Mouse (Mus musculus): ENCODE measurements around the gene C87436.
"Not testable (repeated sequence)": the region's sequence is repeated elsewhere in the genome, so short reads cannot be mapped to it uniquely, and the experiment has no call there.

The C87436 gene

DNA sequence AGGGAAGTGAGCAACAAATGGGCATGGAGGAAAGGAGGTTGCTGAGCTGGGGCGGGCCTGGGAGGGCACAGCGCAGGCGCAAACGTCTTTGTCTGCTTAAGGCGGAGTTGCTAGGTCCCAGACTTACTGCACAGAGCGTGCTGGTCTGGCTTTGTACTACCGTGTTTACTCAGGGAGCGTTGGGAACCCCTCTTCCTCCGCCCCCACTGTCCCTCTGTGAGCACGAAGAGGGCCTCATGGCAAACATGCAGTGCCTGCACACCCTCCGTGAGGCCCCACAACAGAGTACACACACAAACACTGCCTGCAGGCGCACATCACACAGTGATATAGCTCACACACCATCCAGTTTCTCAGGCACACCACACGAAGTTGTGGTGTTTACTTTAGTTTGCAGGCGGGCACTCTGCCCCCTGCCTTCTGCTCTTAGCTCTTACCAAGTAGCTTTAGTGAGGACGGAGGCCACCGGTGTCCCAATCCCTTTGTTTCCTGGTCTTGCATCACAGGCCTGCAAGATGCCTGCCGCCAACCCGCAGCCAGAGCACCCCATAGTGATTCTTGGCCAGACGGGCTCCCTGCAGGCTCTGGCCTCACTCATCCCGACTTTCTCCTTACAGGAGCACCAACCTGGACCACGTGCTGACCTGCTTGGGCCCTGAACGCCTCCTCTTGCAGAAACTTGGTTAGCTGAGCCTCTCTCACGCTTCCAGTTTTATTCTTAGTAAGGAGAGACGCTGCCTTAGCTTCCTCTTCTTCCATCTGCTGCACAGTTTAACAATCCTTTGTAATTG is 49.4 kb downstream of the C87436 start:
- DNase-seq, result peak; percentile 89

DNA sequence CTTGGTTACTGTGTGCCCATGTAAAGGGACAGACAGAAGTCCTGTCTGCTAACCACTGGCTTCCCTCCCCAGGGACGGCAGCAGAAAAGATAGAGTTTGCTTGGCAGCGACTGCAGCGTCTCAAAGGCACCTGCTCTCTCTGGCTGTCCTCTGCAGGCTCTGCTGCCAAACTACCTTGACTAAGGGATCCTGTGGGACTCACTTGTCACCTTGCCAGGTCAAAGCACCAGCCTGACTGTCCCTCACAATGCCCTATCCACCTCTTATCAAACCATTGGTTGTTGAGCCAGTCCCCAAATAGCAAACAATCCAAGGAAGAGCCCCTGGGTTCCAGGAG is 49.9 kb downstream of the C87436 start:
- DNase-seq, result no peak

DNA sequence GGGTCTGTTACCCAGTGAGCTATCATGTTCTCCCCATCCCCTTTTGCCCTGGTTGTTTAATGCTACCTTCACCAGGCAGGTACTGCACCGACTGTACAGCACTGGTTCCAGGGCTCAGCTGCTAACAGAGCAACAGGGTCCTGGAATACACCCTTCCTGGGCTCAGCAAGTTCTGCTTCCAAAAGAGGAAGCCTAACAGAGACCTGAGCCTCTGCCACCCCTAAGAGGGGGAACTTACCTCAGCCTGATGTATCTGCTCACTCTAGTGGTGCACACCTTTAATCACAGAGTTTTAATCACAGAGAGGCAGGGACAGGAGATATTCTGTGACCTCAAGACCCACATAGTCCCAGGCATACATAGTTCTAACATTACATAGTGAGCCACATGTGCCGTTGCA is 51.8 kb downstream of the C87436 start:
- DNase-seq, result no peak

DNA sequence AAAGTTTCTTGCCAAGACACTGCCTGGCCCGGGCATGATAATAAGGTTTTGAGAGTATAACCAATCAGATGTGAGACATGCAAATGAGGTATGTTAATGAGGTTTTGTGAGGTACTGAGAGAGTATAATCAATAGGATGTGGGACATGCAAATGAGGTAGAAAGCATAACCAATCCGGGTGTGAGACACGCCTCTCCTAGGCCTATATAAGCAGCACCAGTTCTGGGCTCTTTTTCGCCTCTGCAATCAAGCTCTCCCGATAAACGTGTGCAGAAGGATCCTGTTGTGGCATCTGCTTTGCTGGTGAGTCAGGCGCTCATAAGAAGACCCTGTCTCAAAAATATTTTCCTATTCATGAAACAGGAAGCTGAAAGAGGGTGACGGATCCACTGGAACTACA is 52.2 kb downstream of the C87436 start:
- DNase-seq, result not testable (repeated sequence)

DNA sequence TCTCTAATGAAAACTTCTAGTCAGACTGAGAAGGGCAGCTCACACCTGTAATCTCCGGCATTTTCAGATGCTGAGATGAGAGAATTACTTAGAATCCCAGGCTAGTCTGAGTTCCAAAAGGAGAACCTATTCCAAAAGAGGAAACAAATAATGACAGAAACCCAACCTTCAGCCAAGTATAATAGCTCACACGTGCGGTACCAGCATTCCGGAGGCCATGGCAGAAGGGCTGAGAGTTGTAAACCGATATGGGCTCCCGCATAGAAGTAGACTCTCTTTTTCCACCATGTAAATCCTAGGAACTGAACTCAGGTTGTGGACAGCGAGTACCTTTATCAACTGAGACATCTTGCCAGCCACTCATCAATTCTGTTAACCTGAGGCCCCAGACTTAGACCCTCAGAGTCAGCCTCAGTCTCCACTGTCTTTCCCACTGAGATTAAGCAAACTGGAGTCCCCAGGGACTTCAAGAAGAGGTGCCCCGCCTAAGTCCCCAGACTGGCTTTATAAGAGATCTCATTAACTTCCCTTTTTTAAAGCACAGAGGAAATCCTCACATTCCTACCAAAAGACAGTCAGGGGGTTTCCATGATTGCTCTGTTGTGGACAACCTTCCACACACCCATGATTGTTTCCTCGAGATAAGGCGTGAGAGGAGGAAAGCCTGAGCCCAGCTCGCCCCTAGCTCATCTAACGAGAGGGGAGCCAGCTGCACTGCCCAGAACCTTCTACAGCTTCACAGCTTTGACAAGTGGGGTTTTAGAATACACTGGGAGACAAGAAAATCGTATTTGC is 55.5 kb downstream of the C87436 start:
- no peak for DNase-seq

DNA sequence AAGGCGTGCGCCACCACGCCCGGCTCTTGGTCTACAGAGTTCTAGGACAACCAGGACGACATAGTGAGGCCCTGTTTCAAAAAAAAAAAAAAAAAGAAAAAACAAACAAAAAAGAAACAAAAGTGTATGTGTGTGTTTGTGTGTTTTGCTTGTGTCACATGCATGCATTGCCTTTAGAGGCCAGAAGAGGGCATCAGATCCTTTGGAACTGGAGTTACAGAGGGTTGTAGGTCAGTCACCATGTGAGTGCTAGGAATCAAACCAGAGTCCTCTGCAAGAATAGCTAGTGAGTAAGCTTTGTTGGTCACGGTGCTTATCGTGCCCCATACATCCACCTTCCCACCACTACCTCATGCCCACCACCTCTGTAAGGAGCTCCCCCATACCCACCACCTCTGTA is 56.6 kb downstream of the C87436 start:
- no peak for DNase-seq

DNA sequence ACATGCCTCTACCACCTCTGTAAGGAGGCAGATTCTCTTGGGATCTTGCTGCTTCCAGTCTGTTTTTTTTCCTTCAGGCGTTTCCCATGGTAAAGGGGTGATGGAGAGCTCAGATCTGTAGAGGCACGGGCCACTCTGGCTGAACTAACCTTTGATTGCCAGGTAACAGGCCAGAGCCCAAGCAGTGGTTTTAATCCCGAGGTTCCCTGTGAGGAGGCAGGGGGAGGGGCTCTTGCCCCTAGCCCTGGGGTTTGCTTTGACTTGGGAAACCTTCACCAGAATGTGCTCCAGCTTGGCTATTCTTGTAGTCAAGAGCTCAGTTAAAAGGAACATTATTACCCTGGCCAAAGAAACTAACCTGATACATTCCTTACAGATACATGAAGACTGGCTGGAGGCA is 57.5 kb downstream of the C87436 start:
- DNase-seq, result no peak

DNA sequence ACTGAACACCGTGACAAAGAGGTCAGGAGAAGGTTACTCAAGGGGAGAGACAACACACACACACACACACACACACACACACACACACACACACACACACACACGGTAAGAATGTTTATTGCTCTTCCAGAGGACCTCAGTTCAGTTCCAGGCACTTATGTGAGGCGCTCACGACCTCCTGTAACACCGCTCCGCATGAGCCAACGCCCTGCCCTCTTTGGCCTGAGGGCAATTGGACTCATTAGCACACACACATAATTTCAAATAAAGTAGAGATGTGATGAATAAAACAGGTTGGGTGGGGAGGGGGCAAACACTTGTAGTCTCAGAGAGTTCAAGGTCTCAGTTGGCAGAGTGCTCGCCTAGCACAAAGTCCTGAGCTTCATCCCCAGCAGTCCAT is 58.0 kb downstream of the C87436 start:
- no peak for DNase-seq

DNA sequence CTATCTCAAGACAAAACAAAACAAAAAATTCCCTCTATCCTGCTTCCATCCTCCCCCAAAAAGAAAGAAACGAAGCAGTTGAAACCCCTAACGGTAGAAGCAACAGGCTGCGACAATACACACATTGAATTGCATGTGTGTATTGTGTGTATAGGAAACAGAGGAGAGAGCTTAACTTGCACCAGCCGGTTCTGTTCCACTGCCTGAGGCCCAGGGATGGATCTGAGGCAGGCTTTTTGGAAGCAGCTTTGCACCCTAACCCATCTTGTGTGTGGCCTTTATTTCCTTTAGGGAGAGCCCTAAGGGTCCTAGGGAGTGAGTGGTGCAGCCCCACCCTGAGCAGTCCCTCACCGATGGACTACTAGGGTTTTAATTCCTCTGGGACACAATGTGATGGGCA is 58.4 kb downstream of the C87436 start:
- no peak for DNase-seq

DNA sequence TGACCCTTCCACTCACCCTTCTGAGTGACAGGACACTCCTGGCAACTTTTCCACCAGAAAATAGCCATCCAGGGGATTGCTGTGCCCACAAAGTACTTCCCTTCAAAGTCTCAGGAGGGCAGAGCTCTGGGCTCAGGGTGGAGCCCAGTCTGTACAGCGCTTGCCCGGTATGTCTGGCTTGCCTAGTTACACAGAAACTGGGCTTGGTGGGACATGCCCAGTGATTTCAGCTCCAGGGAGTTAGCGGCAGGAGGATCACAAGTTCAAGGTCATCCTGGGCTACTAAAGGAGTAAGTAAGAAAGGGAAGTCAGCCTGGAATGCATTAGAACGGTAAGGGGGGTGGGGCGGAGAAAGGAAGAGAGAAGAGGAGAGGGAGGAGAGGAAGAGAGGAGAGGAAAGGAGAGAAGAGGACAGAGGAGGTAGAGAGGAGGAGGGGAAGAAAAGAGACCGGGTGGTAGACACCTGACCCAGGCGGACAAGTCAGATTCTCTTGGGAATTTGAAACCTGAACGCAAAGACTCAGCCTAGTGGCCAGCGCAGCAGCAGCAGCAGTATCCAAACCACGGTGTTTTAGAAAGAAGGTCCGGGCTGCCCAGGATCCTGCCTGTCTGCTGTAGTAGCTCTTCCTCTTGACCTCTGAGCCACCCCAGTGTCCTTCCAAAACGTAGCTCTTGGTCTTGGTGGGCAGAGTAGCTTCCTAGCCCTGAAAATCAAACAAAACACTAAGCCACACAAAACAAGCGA is 59.1 kb downstream of the C87436 start:
- DNase-seq, result peak; percentile 55

DNA sequence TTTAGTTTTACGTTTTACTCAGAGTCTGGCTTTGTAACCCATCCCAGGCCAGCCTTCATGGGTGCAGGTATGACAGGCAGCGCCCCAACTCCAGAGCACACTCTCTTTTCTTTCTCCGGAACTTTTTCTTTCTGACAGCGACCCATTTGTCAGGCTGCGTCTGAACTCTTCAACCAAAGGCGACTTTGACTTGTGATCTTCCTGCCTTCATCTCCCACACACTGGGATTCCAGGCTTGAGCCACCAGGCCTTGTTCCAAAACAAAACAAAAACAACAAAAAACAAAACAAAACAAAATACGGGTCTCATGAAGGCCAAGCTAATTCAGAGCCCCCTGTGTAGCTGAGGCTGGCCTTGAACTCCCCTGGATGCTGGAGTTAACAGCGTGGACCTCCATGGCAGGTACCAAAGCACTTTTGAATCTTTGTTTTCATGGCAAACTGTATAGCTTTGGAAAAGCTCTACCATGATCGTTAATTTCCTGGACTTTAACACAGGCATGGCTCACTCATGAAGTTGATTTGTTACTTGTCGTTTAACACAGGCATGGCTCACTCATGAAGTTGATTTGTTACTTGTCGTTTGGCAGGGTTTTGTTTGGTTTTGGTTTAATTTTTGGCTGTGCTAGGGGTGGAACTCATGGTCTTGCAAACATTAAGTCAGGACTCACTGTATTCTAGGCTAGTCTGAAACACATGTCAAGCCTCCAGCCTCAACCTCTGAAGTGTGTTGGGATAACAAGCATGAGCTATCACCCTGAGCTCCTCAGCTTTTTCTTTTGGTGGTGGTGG is 60.0 kb downstream of the C87436 start:
- DNase-seq, result no peak

DNA sequence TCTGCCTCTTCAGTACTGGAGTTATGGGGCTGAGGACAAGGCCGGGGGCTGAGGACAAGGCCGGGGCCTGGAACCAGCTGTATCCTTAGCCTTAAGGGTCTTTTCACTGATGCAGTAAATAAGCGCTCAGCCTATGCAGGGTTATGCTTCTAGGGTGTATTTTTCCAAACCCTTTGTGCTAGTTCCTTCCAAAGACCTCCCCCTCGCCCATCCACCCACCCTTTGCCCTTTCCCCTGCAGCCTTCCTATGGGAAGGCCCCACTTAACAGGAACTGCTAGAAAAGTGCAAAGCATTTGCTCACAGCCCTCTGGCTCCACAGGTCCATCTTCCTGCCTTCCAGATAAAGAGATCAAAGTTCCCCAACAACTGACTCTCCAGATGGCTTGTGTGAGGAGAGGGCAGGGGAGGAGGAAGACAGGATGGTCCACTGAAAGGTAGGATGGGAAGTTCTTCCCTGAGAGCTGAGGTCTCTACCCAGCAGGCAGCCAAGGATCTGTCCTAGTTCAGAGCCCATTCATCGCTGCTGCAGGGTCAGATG is 61.5 kb downstream of the C87436 start:
- no peak for DNase-seq

DNA sequence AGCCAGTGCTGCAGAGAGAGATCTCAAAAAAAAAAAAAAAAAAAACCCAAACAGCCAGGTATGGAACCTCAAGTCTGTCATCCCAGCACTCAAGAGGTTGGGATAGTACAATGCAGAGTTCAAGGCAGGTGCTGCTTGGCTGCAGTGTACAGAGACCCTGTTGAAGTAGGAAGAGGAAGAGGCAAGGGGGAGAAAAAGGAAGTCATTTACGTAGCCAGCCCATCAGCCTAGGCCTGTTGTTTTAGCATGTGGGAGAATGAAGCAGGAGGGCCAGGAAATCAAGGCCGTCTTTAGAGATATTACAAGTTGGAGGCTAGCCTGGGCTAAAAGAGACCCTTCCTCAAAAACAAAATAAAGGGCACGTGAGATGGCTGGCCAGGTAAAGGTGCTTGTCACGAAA is 65.3 kb downstream of the C87436 start:
- no peak for DNase-seq

DNA sequence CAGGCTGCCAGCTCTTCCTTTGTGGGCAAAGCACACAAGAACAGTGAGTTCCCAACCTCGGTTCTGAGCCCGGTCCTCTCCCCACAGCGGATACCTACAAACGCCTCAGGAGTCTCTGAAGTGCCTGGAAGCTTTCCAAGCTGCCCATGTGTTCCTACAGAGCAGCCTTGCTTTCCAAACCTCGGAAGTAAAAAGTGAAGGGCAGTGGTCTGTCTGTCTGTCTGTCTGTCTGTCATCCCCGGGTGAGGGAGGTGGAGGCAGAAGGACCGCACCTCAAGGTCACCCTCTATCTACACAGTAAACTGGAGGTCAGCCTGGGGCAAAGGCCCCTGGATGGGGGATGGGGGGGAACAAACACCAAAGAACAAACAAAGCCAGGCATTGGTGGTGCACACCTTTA is 67.5 kb downstream of the C87436 start:
- peak; percentile 65 for DNase-seq

DNA sequence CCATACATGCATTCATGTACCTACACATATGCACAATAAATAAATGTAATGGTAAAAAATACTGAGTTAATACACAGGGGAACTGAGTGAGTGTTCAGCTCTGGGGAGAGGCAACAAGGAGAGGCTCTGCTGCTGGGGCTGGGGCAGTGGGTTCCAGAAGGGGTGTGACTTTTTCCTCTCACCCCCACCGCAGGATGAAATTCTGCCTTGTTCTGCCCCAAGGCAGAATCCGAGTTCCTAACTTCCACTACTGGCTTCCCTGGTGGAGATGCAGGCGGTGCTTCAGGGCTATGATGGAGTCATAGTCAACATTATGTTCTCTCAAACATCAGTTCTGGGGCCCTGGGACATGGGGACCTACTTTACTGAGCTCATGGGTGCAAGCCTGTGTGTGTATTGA is 68.1 kb downstream of the C87436 start:
- DNase-seq, result no peak

DNA sequence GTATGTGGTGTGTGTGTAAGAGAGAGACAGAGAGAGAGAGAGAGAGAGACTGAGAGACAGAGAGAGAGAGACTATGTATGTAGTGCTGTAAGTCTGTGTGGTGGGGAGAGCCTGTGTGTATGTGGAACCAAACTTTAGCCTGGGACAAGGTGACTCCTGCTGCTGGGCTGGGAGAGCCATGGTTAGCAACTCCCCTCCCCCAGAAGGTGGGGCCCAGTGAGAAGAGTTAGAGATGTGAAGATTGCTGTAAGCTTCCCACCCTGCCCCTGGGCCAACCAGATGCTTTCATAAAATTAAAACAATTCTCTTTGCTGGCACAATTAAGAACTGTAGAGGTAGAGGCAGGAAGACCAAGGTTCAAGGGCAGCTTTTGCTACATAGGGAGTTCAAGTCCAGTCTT is 68.9 kb downstream of the C87436 start:
- DNase-seq, result no peak

DNA sequence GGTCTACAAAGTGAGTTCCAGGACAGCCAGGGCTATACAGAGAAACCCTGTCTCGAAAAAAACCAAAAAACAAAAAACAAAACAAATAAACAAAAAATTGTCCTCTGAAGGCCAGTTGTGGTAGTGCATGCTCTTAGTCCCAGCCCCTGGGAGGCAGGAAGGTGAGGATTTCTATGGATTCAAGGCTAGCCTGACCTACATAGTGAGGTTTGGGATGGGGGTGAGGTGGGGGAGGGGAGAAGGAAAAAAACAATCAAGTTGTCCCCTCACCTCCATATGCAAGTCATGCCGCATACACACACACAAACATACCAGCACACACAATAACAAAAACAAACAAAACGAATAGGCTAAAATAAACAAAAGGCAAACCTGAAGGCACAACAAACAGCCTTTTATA is 70.6 kb downstream of the C87436 start:
- no peak for DNase-seq

DNA sequence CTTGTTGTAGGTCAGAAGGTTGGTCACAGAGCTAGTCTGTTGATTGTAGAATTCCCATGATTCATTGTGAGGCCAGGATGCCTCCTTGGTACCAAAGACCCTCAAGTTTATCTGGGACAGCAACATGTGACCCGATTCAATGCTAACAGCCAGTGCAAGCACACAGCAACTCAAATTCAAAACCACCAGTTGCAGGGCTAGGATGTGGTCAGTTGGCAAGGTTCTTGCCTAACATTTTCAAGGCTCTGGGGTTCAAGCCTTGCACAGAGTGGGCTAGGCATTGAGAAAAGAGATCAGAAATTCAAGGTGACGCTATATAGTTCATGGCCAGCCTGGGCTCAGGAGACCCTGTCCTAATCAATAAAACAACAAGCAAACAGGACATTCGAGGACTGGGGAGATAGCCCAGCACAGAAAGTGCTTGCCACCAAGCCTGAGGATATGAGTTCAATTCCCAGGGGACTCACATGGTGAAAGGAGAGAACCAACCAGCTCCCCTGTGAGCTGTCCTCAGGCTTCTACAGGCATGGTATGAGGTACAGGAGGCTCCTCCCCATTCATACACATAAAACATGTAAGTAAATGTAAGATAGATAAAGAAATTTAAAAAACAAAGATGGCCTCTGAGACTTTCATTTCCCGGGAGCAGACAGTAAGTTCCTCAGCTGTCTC is 71.2 kb downstream of the C87436 start:
- no peak for DNase-seq

DNA sequence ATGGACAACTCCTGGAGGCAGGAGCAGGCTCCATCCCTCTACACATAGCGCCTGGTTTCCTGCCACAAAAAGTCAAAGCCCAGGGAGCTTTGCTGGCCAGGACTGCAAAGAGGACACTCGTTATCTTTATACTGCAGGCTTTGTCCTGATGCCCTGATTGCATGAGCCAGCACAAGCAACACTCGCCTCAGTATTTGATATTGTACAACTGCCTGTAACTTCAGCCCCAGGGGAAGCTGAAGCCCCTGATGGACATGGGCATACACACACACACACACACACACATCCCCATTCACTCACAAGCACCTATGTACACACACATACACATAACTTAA is 71.7 kb downstream of the C87436 start:
- DNase-seq, result no peak

DNA sequence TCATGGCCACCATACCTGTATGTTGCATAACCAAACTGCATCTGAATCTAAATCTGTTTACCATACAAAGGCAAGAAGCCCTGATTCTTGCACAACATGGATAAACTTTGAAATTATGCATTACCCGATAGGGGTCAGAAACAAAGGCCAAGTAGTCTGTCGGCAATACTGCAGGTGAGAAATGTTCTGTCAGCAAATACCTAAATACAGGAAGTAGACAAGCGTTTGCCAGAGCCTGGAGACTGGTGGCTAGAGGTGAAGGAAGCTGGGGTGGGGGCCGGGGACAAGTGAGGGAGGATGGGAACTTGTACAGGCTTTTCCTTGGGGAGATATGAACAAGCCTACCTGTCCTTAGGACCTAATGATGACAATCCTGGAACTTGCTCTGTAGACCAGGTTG is 72.8 kb downstream of the C87436 start:
- DNase-seq, result no peak

DNA sequence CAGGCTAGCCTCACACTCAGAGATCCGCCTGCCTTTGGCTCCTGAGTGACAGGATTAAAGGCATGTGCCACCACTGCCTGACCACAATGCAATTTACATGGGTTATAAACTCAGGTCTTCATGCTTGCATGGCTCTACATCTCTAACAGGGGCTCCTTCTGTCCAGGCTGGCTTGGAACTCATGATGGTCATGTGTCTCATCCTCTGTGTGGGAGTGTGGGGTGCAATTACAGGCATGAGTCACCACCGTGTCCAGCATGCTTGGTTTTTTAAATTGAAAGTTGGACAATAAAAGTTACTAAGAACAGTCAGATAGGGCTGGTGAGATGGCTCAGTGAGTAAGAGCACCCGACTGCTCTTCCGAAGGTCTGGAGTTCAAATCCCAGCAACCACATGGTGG is 75.1 kb downstream of the C87436 start:
- no peak for DNase-seq

DNA sequence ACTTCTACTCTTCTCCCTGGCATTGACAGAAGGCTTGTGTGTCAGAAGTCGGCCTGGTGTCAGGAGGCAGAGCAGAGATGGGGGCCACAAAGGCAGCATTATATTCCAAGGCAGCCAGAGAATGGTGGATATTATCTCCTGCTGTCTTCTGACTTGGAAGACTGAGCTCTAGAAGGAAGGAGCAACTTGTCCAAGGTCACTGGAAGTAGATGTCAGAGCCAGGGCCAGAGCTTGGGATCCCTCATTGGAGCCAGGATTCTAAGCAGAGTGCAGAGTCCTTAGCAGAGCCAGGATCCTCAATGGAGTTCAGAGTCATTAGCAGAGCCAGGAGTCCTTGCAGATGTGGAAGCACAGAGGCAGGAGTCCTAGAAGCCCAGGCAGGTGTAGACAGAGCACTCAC is 77.8 kb downstream of the C87436 start:
- DNase-seq, result no peak
